Mouse (Mus musculus): Measurements from ENCODE around the gene Aoc1.

Gene Aoc1

GRCm38 (mm10) chr6:48912033-48912432 is 39.3 kb downstream of the Aoc1 start:
- peak; percentile 12 to 27 for DNase-seq

DNA sequence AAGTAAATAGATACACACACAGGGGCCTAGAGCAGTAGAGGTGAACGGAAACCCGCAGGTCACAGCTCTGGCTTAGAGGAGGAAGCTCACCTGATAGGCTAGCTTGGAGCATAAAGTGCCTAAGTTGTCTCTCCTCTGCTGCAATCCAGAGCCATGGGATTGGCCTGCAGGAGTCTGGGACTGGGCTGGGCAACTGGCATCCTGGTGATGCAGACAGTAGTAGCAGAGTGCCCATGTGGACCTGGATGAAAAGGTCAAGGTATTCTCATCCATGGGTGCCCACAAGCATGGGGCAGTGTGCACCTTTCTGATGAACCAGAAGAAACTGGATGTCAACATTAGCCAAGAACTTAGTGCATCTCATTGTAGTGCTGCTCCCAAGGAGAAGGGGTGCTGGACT is 40.9 kb downstream of the Aoc1 start:
- no peak for DNase-seq

GRCm38 (mm10) chr6:48929595-48929994 is 56.9 kb downstream of the Aoc1 start, which contains the start of gene 1600015I10Rik:
Gene 1600015I10Rik, plus strand, starts transcription at chr6:48929895.
- no peak for DNase-seq

GRCm38 (mm10) chr6:48949596-48949995 is 76.9 kb downstream of the Aoc1 start:
- no peak for DNase-seq

- no peak for DNase-seq
Measured at GRCm38 (mm10) chr6:48950676-48951075, 78.0 kb downstream of the Aoc1 start.

DNA sequence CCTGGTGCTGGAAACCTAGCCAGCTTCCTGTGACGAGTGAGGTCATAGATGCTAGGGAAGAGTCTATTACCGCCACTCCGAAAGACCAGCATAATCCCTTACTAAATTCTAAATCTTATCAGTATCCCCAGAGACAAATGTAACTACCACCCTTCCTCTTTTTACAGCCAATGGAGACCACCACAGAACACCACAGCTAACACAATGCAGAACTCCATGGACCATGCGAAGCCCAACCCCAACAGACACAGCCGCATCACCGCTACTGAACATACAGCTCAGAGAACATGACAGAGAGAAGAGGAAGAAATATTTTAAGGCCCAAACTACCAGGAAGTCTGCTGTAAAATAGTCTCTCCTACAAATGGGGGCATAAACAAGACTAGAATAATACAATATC is 78.9 kb downstream of the Aoc1 start:
- no peak for DNase-seq

DNA sequence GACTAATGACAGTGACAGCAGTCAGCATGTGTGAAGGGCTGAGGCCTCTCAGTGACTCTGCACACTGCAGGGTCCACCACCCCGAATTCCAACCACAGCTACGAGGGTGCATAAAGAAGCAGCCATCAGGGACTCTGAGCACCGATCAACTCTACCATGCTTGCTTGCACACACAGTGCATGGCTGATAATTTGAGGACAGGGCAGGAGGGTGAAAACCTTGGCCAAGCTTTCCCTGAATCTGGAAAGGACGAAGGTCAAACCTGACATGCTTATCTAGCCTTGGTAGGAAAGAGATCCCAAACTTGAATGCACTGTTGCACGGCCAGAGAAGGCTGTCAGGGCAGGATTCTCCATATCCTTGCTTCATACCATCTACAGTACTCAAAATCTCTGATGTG is 80.5 kb downstream of the Aoc1 start:
- no peak for DNase-seq

DNA sequence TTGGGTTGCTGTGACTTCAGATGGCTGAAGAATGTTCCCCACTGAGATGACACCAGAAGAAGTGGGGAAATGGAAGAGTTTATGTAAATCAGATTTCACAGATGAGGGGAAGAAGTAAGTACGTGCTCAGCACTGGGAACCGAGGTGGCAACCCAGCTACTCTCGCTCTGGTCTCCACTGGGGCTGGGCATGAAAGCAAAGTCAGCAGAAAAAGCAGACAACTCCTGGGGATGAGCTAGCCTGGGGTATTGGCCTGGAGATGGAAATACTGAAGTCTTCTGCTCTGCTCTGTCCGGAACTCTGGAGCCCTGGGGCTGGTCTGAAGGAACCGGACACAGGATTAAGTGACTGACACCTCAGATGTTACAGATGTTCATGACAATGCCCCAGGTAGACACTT is 81.5 kb downstream of the Aoc1 start:
- DNase-seq, result no peak

GRCm38 (mm10) chr6:48954946-48955345 is 82.2 kb downstream of the Aoc1 start:
- DNase-seq, result peak; percentile 57 to 62

DNA sequence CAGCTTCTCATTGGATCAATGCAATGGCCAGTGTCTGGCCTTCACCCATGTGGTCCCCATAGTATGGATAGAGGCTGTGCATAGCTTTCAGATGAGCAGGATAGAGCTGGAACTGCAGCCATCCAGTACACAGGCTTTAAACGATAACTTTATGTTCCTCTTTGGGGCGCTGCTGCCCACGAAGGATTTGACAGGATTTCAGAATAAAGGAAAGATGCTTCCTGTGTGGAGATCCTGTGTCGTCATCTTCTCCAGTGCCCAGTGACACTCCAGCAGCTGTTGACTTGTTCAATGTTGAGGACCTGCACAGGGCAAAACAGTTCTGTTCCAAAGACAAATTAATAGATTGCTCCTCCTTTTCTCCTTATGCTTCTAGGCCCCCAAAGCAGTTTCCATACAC is 84.1 kb downstream of the Aoc1 start:
- DNase-seq, result no peak

DNA sequence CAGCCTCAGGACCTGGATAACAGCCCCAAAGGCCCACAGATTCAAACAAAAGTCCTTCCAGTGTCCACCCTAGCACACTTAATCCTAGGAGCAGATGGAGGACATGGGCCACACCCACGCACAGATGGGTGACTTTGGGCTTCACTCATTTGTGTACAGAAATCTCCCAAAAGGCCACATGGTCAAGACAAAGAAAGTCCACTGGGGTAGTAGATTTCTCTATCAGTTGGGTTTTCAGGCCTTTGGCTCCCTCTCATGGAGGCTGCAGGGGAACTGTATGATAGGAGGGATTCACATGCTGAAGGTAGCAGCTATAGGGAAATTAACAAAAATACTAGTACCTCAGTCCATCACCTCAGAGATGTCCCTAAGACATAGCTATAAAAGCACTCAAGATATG is 85.4 kb downstream of the Aoc1 start:
- DNase-seq, result peak; percentile 75 to 77
